Comparison of ENCODE assay signal across 38 mouse cellular contexts in the genomic region with DNA sequence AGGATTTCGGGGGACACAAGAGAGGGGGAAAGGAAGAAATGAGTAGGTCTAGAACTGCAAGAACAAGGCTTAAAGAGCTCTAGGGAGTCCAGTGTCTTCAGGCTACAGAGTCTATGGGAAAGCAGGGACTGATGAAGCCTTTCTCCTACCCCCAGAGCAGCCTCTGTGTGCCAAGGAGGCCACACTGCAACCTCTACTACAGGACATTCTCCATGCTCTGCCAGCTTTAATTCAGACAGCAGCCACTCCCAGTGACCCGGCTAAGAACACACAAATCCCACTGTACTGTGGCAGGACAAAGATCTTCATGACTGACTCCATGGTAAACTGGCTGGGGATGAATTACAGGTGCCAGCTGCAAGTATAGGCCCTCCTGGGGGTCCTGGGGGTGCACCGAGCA. TPM values are rescaled to one million over a fixed set of nuclear protein-coding genes. Genes with fewer than 3 reads are reported as not detected.
"Had no signal": no experiment of that assay in that cellular context is flagged by ENCODE, and none has a peak within 500 bp of the region (broad histone marks: within the 10 kb centered on the region; RNA-seq: fewer than 3 reads in every experiment).

No protein-coding gene starts in this region.

- DNase-seq: left cerebral cortex, postnatal 4 days; liver; liver, embryonic 13.5 days; liver, postnatal 0 days; lung, adult 18-20 months; lung, adult 2 months; lung, embryonic 14.5 days; lung, postnatal 10 days; lung, postnatal 14 days; lung, postnatal 36 days; lung, postnatal 4 days; midbrain, embryonic 14.5 days had no signal

- H3K4me1 ChIP-seq: limb, embryonic 10.5 days; limb, embryonic 12.5 days; limb, embryonic 13.5 days; limb, embryonic 15.5 days; liver, embryonic 12.5 days; liver, embryonic 13.5 days; liver, embryonic 15.5 days; lung, embryonic 15.5 days; midbrain, embryonic 10.5 days; midbrain, embryonic 12.5 days; midbrain, embryonic 13.5 days; midbrain, embryonic 15.5 days; neural tube, embryonic 12.5 days had no signal

- H3K27me3 ChIP-seq: limb, embryonic 12.5 days; limb, embryonic 13.5 days; limb, embryonic 15.5 days; liver, embryonic 12.5 days; liver, embryonic 13.5 days; liver, embryonic 15.5 days; lung, embryonic 15.5 days; megakaryocyte, embryonic 14.5 days; midbrain, embryonic 12.5 days; midbrain, embryonic 13.5 days; midbrain, embryonic 15.5 days; neural tube, embryonic 12.5 days had no signal

- ATAC-seq: liver, embryonic 12.5 days; liver, postnatal 0 days; lung, postnatal 0 days; midbrain, embryonic 13.5 days; midbrain, embryonic 15.5 days; midbrain, embryonic 16.5 days had no signal

- H3K9me3 ChIP-seq: limb, embryonic 10.5 days; limb, embryonic 12.5 days; limb, embryonic 13.5 days; limb, embryonic 15.5 days; liver, embryonic 12.5 days; liver, embryonic 13.5 days; liver, embryonic 15.5 days; lung, embryonic 15.5 days; megakaryocyte, embryonic 14.5 days; midbrain, embryonic 10.5 days; midbrain, embryonic 12.5 days; midbrain, embryonic 13.5 days; midbrain, embryonic 15.5 days; neural tube, embryonic 12.5 days had no signal

- H3K4me3 ChIP-seq: limb, embryonic 10.5 days; limb, embryonic 12.5 days; limb, embryonic 13.5 days; limb, embryonic 15.5 days; liver, embryonic 12.5 days; liver, embryonic 13.5 days; liver, embryonic 15.5 days; lung, embryonic 15.5 days; megakaryocyte, embryonic 14.5 days; midbrain, embryonic 10.5 days; midbrain, embryonic 12.5 days; midbrain, embryonic 13.5 days; midbrain, embryonic 15.5 days; myocyte; neural tube, embryonic 12.5 days had no signal

- H3K9ac ChIP-seq: limb, embryonic 12.5 days; limb, embryonic 13.5 days; liver, embryonic 12.5 days; liver, embryonic 13.5 days; liver, embryonic 14.5 days; liver, embryonic 15.5 days; liver, postnatal 0 days; lung, embryonic 14.5 days; lung, embryonic 15.5 days; midbrain, embryonic 12.5 days; midbrain, embryonic 13.5 days; midbrain, embryonic 15.5 days; neural tube, embryonic 12.5 days had no signal

- H3K27ac ChIP-seq: limb, embryonic 10.5 days; limb, embryonic 12.5 days; limb, embryonic 13.5 days; limb, embryonic 15.5 days; liver, embryonic 12.5 days; liver, embryonic 13.5 days; liver, embryonic 14.5 days; liver, embryonic 15.5 days; lung, embryonic 15.5 days; macrophage; midbrain, embryonic 10.5 days; midbrain, embryonic 12.5 days; midbrain, embryonic 13.5 days; midbrain, embryonic 15.5 days; neural tube, embryonic 12.5 days had no signal

- H3K4me2 ChIP-seq: limb, embryonic 12.5 days; limb, embryonic 13.5 days; limb, embryonic 15.5 days; liver, embryonic 11.5 days; liver, embryonic 12.5 days; liver, embryonic 13.5 days; liver, embryonic 15.5 days; lung, embryonic 14.5 days; lung, embryonic 15.5 days; midbrain, embryonic 11.5 days; midbrain, embryonic 12.5 days; midbrain, embryonic 13.5 days; midbrain, embryonic 15.5 days; neural tube, embryonic 12.5 days had no signal

RNA-seq across cellular contexts. Expression of a gene that starts 50.5 kb away (rescaled TPM):
- total RNA-seq: liver, adult 2 months; megakaryocyte progenitor cell, adult 5-6 weeks; megakaryocyte, adult 5-6 weeks; megakaryocyte-erythroid progenitor cell, adult 5-6 weeks; monocyte, adult 5-6 weeks had no signal
- polyA plus RNA-seq: limb, embryonic 12.5 days; limb, embryonic 15.5 days; liver, embryonic 16.5 days; liver, postnatal 0 days; macrophage; myocyte had no signal
